Mouse (Mus musculus): ENCODE measurements at regions not wholly inside any gene's neighbourhood (a gene's known extent, or its start where the extent isn't known, plus 50 kb on each side); places are given as distances from the start of the nearest gene placed in this dataset.
A peak's percentile ranks its signal among the peaks of the same experiment; 100 is the strongest.

GRCm38 (mm10) chr9:31567029-31567428 is 102.8 kb upstream of the Tmem45b start:
- Histone ChIP-seq H3K9ac (replicated peaks) (no peak overlapping the region), H3K4me1 (no peaks in the 10 kb centered on the region), H3K36me3 (no peaks in the 10 kb centered on the region), H3K27me3 (replicated peaks) (no peaks in the 10 kb centered on the region), H3K4me3 (replicated peaks) (no peak overlapping the region), H3K9me3 (replicated peaks) (no peaks in the 10 kb centered on the region), H3K4me2 (no peak overlapping the region), H3K27ac (replicated peaks) (no peak overlapping the region)
- no peak for ATAC-seq (ENCODE audit: low FRiP score)
- 82% methylated on average over 10 of the region's 10 CpGs for WGBS

GRCm38 (mm10) chr9:31566257-31567007 is 102.2 kb upstream of the Tmem45b start:
- ATAC-seq (ENCODE audit: low FRiP score): no peak
- WGBS: 71% methylated on average over 31 of the region's 31 CpGs

GRCm38 (mm10) chr9:31564996-31565773 is 100.9 kb upstream of the Tmem45b start:
- H3K9ac ChIP-seq (replicated peaks): no peak overlapping the region
- no peaks in the 10 kb centered on the region for H3K4me1 ChIP-seq
- 69% methylated on average over 12 of the region's 12 CpGs for WGBS
- H3K27me3 ChIP-seq (replicated peaks): 0 out of 2 replicates have a peak, but pooled peaks cover 3% of the 10 kb centered on the region
- no peak for ATAC-seq (ENCODE audit: low FRiP score)
- H3K9me3 ChIP-seq (replicated peaks): no peaks in the 10 kb centered on the region
- no peak overlapping the region for H3K27ac ChIP-seq (replicated peaks)
- no peak overlapping the region for H3K4me3 ChIP-seq (replicated peaks)
- no peaks in the 10 kb centered on the region for H3K36me3 ChIP-seq
- no peak overlapping the region for H3K4me2 ChIP-seq

More at GRCm38 (mm10) chr9:31566257-31567007, 102.2 kb upstream of the Tmem45b start:
- no peak overlapping the region for H3K9ac ChIP-seq (replicated peaks)
- no peak overlapping the region for H3K4me3 ChIP-seq (replicated peaks)
- H3K9me3 ChIP-seq (replicated peaks): no peaks in the 10 kb centered on the region
- no peaks in the 10 kb centered on the region for H3K27me3 ChIP-seq (replicated peaks)
- no peaks in the 10 kb centered on the region for H3K4me1 ChIP-seq
- H3K27ac ChIP-seq (replicated peaks): no peak overlapping the region
- H3K4me2 ChIP-seq: peak overlapping the region; percentile 7; the same call in 1 of the 2 replicates
- H3K36me3 ChIP-seq: no peaks in the 10 kb centered on the region

- 0 out of 2 replicates have a peak, but pooled peaks cover 6% of the 10 kb centered on the region for H3K4me1 ChIP-seq
- H3K9me3 ChIP-seq (replicated peaks): no peaks in the 10 kb centered on the region
- H3K36me3 ChIP-seq: no peaks in the 10 kb centered on the region
- no peak for ATAC-seq (ENCODE audit: low FRiP score)
- no peak overlapping the region for H3K4me2 ChIP-seq
- H3K27ac ChIP-seq (replicated peaks): no peak overlapping the region
- H3K27me3 ChIP-seq (replicated peaks): 0 out of 2 replicates have a peak, but pooled peaks cover 3% of the 10 kb centered on the region
- no peak overlapping the region for H3K4me3 ChIP-seq (replicated peaks)
- WGBS: 91% methylated on average over 8 of the region's 8 CpGs
- H3K9ac ChIP-seq (replicated peaks): no peak overlapping the region
These were observed 99.3 kb upstream of the Tmem45b start for GRCm38 (mm10) chr9:31563541-31563940.

GRCm38 (mm10) chr9:31560226-31560556 is 95.9 kb upstream of the Tmem45b start:
- 85% methylated on average over 3 of the region's 3 CpGs for WGBS
- no peak overlapping the region for H3K27ac ChIP-seq (replicated peaks)
- peaks cover 3% of the 10 kb centered on the region; the same call in 1 of the 2 replicates for H3K27me3 ChIP-seq (replicated peaks)
- peak overlapping the region; percentile 68; the same call in 1 of the 2 replicates for H3K4me2 ChIP-seq
- no peak for ATAC-seq (ENCODE audit: low FRiP score)
- no peaks in the 10 kb centered on the region for H3K9me3 ChIP-seq (replicated peaks)
- H3K9ac ChIP-seq (replicated peaks): no peak overlapping the region
- 0 out of 2 replicates have a peak overlapping the region, but pooled peaks have one; percentile 31 for H3K4me3 ChIP-seq (replicated peaks)
- no peaks in the 10 kb centered on the region for H3K36me3 ChIP-seq
- H3K4me1 ChIP-seq: 0 out of 2 replicates have a peak, but pooled peaks cover 6% of the 10 kb centered on the region

- H3K4me3 ChIP-seq (replicated peaks): peak overlapping the region; percentile 31
- WGBS: 35% methylated on average over 18 of the region's 18 CpGs
- peak; percentile 89 for ATAC-seq (ENCODE audit: low FRiP score)
These were observed 95.4 kb upstream of the Tmem45b start for GRCm38 (mm10) chr9:31559506-31560225.

GRCm38 (mm10) chr9:31543691-31544052 is 79.4 kb upstream of the Tmem45b start:
- Histone ChIP-seq H3K9ac (replicated peaks) (no peak overlapping the region), H3K4me1 (no peaks in the 10 kb centered on the region)

More at GRCm38 (mm10) chr9:31559506-31560225, 95.4 kb upstream of the Tmem45b start:
- Histone ChIP-seq H3K36me3 (no peaks in the 10 kb centered on the region), H3K27me3 (replicated peaks) (peaks cover 3% of the 10 kb centered on the region; the same call in 1 of the 2 replicates), H3K27ac (replicated peaks) (no peak overlapping the region), H3K9ac (replicated peaks) (no peak overlapping the region; the same call in 1 of the 2 replicates), H3K9me3 (replicated peaks) (no peaks in the 10 kb centered on the region), H3K4me2 (peak overlapping the region; percentile 68), H3K4me1 (0 out of 2 replicates have a peak, but pooled peaks cover 6% of the 10 kb centered on the region)

GRCm38 (mm10) chr9:31542909-31543690 is 78.8 kb upstream of the Tmem45b start:
- no peaks in the 10 kb centered on the region for H3K27me3 ChIP-seq (replicated peaks)
- no peaks in the 10 kb centered on the region for H3K4me1 ChIP-seq
- 11% methylated on average over 13 of the region's 13 CpGs for WGBS
- H3K27ac ChIP-seq (replicated peaks): no peak overlapping the region
- no peak overlapping the region for H3K9ac ChIP-seq (replicated peaks)
- no peaks in the 10 kb centered on the region for H3K36me3 ChIP-seq
- H3K9me3 ChIP-seq (replicated peaks): no peaks in the 10 kb centered on the region
- peak; percentile 87; the same call in 1 of the 2 replicates for ATAC-seq (ENCODE audit: low FRiP score)
- no peak overlapping the region for H3K4me3 ChIP-seq (replicated peaks)
- peak overlapping the region; percentile 34 for H3K4me2 ChIP-seq

More at GRCm38 (mm10) chr9:31543691-31544052, 79.4 kb upstream of the Tmem45b start:
- Histone ChIP-seq H3K36me3 (no peaks in the 10 kb centered on the region), H3K4me2 (no peak overlapping the region; the same call in 1 of the 2 replicates), H3K9me3 (replicated peaks) (no peaks in the 10 kb centered on the region), H3K27ac (replicated peaks) (no peak overlapping the region), H3K27me3 (replicated peaks) (no peaks in the 10 kb centered on the region), H3K4me3 (replicated peaks) (no peak overlapping the region)
- ATAC-seq (ENCODE audit: low FRiP score): no peak
- WGBS: 65% methylated on average over 6 of the region's 6 CpGs

GRCm38 (mm10) chr9:31541615-31542191 is 77.4 kb upstream of the Tmem45b start:
- ATAC-seq (ENCODE audit: low FRiP score): no peak
- Histone ChIP-seq H3K36me3 (no peaks in the 10 kb centered on the region), H3K4me2 (no peak overlapping the region), H3K4me1 (no peaks in the 10 kb centered on the region), H3K27me3 (replicated peaks) (no peaks in the 10 kb centered on the region), H3K9me3 (replicated peaks) (no peaks in the 10 kb centered on the region), H3K9ac (replicated peaks) (no peak overlapping the region), H3K27ac (replicated peaks) (no peak overlapping the region), H3K4me3 (replicated peaks) (no peak overlapping the region)
- 64% methylated on average over 5 of the region's 5 CpGs for WGBS

GRCm38 (mm10) chr9:31538458-31539210 is 74.4 kb upstream of the Tmem45b start:
- no peak for ATAC-seq (ENCODE audit: low FRiP score)
- Histone ChIP-seq H3K27me3 (replicated peaks) (no peaks in the 10 kb centered on the region), H3K9me3 (replicated peaks) (no peaks in the 10 kb centered on the region), H3K4me2 (no peak overlapping the region), H3K36me3 (no peaks in the 10 kb centered on the region), H3K9ac (replicated peaks) (no peak overlapping the region), H3K4me1 (no peaks in the 10 kb centered on the region), H3K4me3 (replicated peaks) (no peak overlapping the region), H3K27ac (replicated peaks) (no peak overlapping the region)
- WGBS: 85% methylated on average over 11 of the region's 11 CpGs
